Mouse (Mus musculus) liver, adult 2 months (tissue): ENCODE data around the gene Casp9. TPM values are rescaled to one million over a fixed set of nuclear protein-coding genes. Genes with fewer than 3 reads are reported as not detected.

Experiments used
- DNase-seq: peaks from one replicate; pipeline ENCODE4 v3.0.0-alpha.2; 2011; ENCODE audit warnings: low read depth, low spot score; ENCODE audit errors: extremely low read depth
- H3K27ac ChIP-seq: fragments of 200-500 bp; replicated peaks from 2 replicates; pipeline ENCODE4 v1.5.1; 2012; ENCODE audit warnings: low read depth, mild to moderate bottlenecking, control low read depth, inconsistent platforms, low read length; ENCODE audit not compliant: insufficient read depth
- H3K27me3 ChIP-seq: fragments of 200-500 bp; 2 replicates; pipeline ENCODE4 v1.6.1; 2012; ENCODE audit warnings: mild to moderate bottlenecking, moderate library complexity, low read length, inconsistent platforms; ENCODE audit not compliant: control insufficient read depth, insufficient read depth
- H3K36me3 ChIP-seq: fragments of 200-500 bp; 2 replicates; pipeline ENCODE4 v1.6.1; 2012; ENCODE audit warnings: low read length, inconsistent platforms; ENCODE audit not compliant: control insufficient read depth, insufficient read depth
- H3K4me1 ChIP-seq: fragments of 200-500 bp; 2 replicates; pipeline ENCODE4 v1.6.1; 2011; ENCODE audit warnings: low read length; ENCODE audit not compliant: control insufficient read depth, insufficient read depth
- H3K4me3 ChIP-seq: fragments of 200-500 bp; 2 replicates; pipeline ENCODE4 v1.5.1; 2011; ENCODE audit warnings: low read depth, mild to moderate bottlenecking, control low read depth, low read length, moderate library complexity; ENCODE audit not compliant: insufficient read depth
- H3K79me2 ChIP-seq: fragments of 200-500 bp; 2 replicates; pipeline ENCODE4 v1.6.1; 2012; ENCODE audit warnings: inconsistent platforms, mild to moderate bottlenecking, low read length, moderate library complexity; ENCODE audit not compliant: control insufficient read depth, insufficient read depth
- H3K9ac ChIP-seq: fragments of 200-500 bp; 2 replicates; pipeline ENCODE4 v1.6.1; 2012; ENCODE audit warnings: low read depth, mild to moderate bottlenecking, control low read depth, inconsistent platforms, low read length
- CTCF ChIP-seq: fragments of 200-500 bp; IDR thresholded peaks from 2 replicates; pipeline ENCODE4 v1.5.1; 2011; ENCODE audit warnings: low read depth, low read length, control low read depth
- POLR2A ChIP-seq: fragments of 200-500 bp; IDR thresholded peaks from 2 replicates; pipeline ENCODE4 v1.6.1; 2011; ENCODE audit warnings: low read length, control low read depth; ENCODE audit not compliant: insufficient read depth; ENCODE audit errors: extremely low read depth
- WGBS: fragments of 180-500 bp; shearing (Covaris S2); methylation state at CpG from one replicate; pipeline ENCODE4 v1.1.7; 2018; 5-methylcytosine and 5-hydroxymethylcytosine counted together
- polyA plus RNA-seq: library from polyadenylated mRNA; depleted of rRNA; stranded (reverse); fragments of >200 nt; gene quantifications from 2 replicates; pipeline ENCODE4 v1.2.3, GENCODE M21; 2012; rRNA removed
- total RNA-seq: library from RNA; depleted of rRNA; stranded (reverse); fragments of >200 nt; gene quantifications from 2 replicates; pipeline ENCODE4 v1.2.3, GENCODE M21; 2014; rRNA removed

Gene Casp9
- total and polyA plus RNA-seq, 2 experiments: 8.4 to 10.9 TPM

DNA sequence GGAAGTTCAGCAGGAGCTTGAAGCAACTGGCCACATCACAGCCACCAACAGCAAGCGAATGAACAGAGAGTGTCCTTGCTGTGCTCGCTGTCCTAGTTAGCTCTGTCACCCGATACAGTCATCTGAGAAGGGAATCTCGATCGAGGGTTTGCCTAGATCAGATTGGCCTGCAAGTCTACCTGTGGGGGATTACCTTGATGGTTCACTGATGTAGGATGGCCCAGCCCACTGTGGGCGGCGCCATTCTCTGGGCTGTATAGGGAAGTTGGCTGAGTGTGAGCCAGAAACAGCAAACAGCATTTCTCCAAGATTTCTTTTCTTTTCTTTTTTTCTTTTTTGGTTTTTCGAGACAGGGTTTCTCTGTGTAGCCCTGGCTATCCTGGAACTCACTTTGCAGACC is 71.1 kb downstream of the Casp9 start:
- H3K27ac ChIP-seq: peak overlapping the region; percentile 64
- no peaks in the 10 kb centered on the region for H3K27me3 ChIP-seq
- TF ChIP-seq CTCF (no peak), POLR2A (no peak)
- 0 out of 2 replicates have a peak, but pooled peaks cover 2% of the 10 kb centered on the region for H3K36me3 ChIP-seq
- 0 out of 2 replicates have a peak overlapping the region, but pooled peaks have one; percentile 7 for H3K9ac ChIP-seq
- no peak overlapping the region for H3K4me3 ChIP-seq
- 0 out of 2 replicates have a peak, but pooled peaks cover under 1% of the 10 kb centered on the region for H3K79me2 ChIP-seq
- peak; percentile 36 for DNase-seq
- WGBS: 78% methylated on average over 8 of the region's 8 CpGs
- peaks cover 40% of the 10 kb centered on the region for H3K4me1 ChIP-seq

DNA sequence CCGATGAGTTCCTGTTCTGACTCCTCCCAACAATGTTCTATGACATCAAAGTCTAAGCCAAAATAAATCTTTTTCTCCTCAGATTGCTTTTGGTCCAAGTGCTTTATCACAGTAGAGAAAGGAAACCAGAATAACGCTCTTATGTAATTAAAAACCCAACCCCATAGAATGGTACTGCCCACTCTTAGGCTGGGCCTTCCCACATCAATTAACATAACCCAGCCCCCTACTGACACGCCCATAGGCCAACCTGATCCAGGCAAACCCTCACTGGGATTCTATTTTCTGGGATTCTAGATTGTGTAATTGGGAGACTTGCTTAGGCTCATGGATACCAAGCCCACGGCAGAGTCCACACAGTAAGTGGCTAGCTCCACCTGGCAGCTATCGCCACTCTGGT is 71.6 kb downstream of the Casp9 start:
- peak overlapping the region; percentile 53 for H3K9ac ChIP-seq
- TF ChIP-seq CTCF: no peak
- no peak for TF ChIP-seq POLR2A
- 0 out of 2 replicates have a peak, but pooled peaks cover 3% of the 10 kb centered on the region for H3K79me2 ChIP-seq
- 18% methylated on average over 5 of the region's 5 CpGs for WGBS
- H3K4me3 ChIP-seq: no peak overlapping the region
- H3K27me3 ChIP-seq: no peaks in the 10 kb centered on the region
- peaks cover 40% of the 10 kb centered on the region for H3K4me1 ChIP-seq
- DNase-seq: peak; percentile 97
- no peaks in the 10 kb centered on the region for H3K36me3 ChIP-seq
- peak overlapping the region; percentile 97 for H3K27ac ChIP-seq

Other genes starting within 250 kb of the Casp9 start
- 0.37 and 0.74 TPM in 2 replicates for gene Fblim1, start 187.5 kb upstream of the Casp9 start, total RNA-seq
- gene Fblim1, start 187.5 kb upstream of the Casp9 start, polyA plus RNA-seq: 0.86 and 1.2 TPM in 2 replicates
- gene Tmem82, start 175.0 kb upstream of the Casp9 start, total RNA-seq: 9.3 and 12.6 TPM in 2 replicates
- 34.7 and 39.5 TPM in 2 replicates for gene Tmem82, start 175.0 kb upstream of the Casp9 start, polyA plus RNA-seq
- gene Slc25a34, start 169.8 kb upstream of the Casp9 start, total RNA-seq: 10.2 and 10.6 TPM in 2 replicates
- gene Slc25a34, start 169.8 kb upstream of the Casp9 start, polyA plus RNA-seq: 5.1 and 10.3 TPM in 2 replicates
- gene Plekhm2, start 128.7 kb upstream of the Casp9 start, total RNA-seq: 2.7 and 5.0 TPM in 2 replicates
- gene Plekhm2, start 128.7 kb upstream of the Casp9 start, polyA plus RNA-seq: 11.2 and 13.5 TPM in 2 replicates
- 16.3 and 30.3 TPM in 2 replicates for gene Rsc1a1, start 108.0 kb upstream of the Casp9 start, total RNA-seq
- 52.0 and 70.9 TPM in 2 replicates for gene Rsc1a1, start 108.0 kb upstream of the Casp9 start, polyA plus RNA-seq
- gene Ddi2, start 70.2 kb upstream of the Casp9 start, total RNA-seq: 59.2 and 64.0 TPM in 2 replicates
- 51.2 and 55.7 TPM in 2 replicates for gene Ddi2, start 70.2 kb upstream of the Casp9 start, polyA plus RNA-seq
- gene Agmat, start 46.9 kb upstream of the Casp9 start, total RNA-seq: 164 and 180 TPM in 2 replicates
- gene Agmat, start 46.9 kb upstream of the Casp9 start, polyA plus RNA-seq: 453 and 487 TPM in 2 replicates
- gene Dnajc16, start 2.7 kb upstream of the Casp9 start, total RNA-seq: 3.8 and 5.4 TPM in 2 replicates
- 5.5 and 5.6 TPM in 2 replicates for gene Dnajc16, start 2.7 kb upstream of the Casp9 start, polyA plus RNA-seq
- 80.9 and 238 TPM in 2 replicates for gene Cela2a, start 32.5 kb downstream of the Casp9 start, total RNA-seq
- gene Cela2a, start 32.5 kb downstream of the Casp9 start, polyA plus RNA-seq: 3.6 and 4.8 TPM in 2 replicates
- gene Ctrc, start 52.7 kb downstream of the Casp9 start, total RNA-seq: 0.34 and 0.83 TPM in 2 replicates
- gene Ctrc, start 52.7 kb downstream of the Casp9 start, polyA plus RNA-seq: 0.24 TPM in 1 of 2 replicates, not detected in the other
- gene Efhd2, start 81.3 kb downstream of the Casp9 start, total RNA-seq: 13.1 and 15.0 TPM in 2 replicates
- gene Efhd2, start 81.3 kb downstream of the Casp9 start, polyA plus RNA-seq: 40.7 and 46.1 TPM in 2 replicates
- 0.40 and 2.4 TPM in 2 replicates for gene Fhad1, start 221.5 kb downstream of the Casp9 start, total RNA-seq
- gene Fhad1, start 221.5 kb downstream of the Casp9 start, polyA plus RNA-seq: 0.06 and 0.41 TPM in 2 replicates